Mouse (Mus musculus) urinary bladder, adult 18-20 months (tissue): Measurements from ENCODE around the gene Mob3b.

Experiments used
- DNase-seq, 2 experiments: peaks; one replicate each; pipeline ENCODE4 v3.0.0; 2022; ENCODE audit warnings: low spot score in 2 of 2, mixed read lengths in 2 of 2

The Mob3b gene

GRCm38 (mm10) chr4:35114950-35115349, 42.3 kb downstream of the Mob3b start:
- no peak for DNase-seq

- no peak for DNase-seq
Observed at GRCm38 (mm10) chr4:35113516-35114248, 43.6 kb downstream of the Mob3b start.

DNA sequence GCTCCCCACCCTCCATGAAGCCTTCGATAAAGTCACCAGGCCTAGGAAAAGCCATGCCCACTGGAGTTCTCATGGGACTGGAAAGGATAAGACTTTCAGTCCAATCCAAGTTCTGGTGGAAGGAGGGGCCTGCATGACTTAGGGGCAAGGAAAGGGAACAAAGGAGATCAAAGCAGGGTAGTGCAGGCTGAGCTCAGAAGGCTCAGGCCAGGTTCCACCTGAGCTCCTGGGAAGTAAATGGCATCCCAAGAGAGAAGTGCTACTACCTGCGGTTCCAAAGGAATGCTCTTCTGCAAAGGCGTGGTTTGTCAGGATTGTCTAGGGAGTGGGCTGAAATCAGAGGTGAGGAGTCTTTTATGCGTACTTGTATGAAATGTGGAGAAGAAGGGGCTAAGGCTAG, 44.8 kb downstream of the Mob3b start:
- DNase-seq: no peak

DNA sequence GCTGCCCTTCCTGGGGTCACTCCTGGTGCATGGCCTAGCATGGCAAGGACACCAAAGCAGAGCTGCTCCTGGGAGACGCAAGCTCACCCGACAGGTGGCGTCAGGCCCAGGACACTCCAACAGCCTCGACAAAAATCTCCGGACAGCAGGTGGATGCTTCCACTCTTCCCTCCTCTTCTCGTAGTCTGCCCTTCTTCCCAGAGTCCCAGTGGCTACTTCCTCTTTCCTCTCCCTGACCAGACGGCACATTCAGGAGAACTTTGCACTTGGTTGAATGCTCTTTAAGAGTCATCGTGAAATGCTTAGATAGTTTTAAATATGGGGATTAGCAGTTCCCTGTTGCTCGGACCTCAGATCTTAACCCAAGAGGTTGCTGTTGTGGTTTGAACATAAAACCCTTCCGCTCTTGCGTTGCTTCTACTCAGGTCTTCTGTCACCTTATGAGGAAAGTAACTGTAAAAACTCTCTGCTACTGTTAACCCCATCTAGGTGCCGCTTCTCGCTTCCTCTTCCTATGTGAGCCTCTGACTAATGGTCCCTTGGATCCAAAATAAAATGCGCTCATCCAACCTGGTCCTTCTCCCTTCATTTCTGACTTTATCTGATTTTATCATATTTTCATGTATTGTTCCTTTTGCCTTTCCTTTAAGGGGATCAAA, 52.0 kb downstream of the Mob3b start:
- DNase-seq: no peak

DNA sequence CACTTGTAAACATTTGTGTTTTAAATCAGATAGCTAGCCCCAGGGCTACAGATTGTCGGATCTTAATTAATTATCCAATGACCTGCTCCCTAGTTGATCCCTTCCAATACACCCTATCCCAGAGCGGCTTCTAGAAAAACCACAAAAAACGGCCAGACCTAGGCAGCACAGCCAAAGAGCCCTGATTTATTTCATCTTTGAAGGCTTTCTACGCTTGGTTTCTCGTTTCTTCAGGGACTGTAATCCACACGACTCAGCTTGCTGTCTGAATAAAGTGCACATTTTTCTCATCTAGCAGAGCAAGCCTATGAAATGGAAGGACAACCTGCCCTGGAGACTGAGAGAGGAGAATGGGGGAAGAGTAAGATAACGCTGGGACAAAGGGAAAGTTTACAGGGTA, 56.1 kb downstream of the Mob3b start:
- DNase-seq: no peak

GRCm38 (mm10) chr4:35099865-35100780, 57.2 kb downstream of the Mob3b start:
- peak; percentile 40 to 80 for DNase-seq

- DNase-seq: no peak
Observed at GRCm38 (mm10) chr4:35099210-35099864, 57.9 kb downstream of the Mob3b start.

DNA sequence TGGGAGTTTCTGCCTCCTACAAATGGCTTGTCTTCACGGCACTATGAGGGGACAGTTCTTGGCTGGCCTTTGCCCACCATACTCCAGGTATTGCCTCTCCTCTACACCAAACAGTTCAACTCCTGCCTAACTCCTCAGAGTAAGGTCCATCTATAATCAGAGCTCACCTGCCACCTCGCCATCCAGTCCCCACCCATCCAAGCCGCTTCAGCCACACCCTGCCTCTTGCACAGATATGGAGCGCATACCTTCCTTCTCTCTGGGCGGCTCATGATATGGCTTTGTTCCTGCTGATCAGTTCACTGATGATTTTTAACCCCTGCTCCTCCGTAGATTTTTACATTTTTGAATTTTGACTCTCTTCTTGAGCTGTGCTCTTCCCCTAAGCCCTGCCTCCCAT, 58.7 kb downstream of the Mob3b start:
- no peak for DNase-seq

DNA sequence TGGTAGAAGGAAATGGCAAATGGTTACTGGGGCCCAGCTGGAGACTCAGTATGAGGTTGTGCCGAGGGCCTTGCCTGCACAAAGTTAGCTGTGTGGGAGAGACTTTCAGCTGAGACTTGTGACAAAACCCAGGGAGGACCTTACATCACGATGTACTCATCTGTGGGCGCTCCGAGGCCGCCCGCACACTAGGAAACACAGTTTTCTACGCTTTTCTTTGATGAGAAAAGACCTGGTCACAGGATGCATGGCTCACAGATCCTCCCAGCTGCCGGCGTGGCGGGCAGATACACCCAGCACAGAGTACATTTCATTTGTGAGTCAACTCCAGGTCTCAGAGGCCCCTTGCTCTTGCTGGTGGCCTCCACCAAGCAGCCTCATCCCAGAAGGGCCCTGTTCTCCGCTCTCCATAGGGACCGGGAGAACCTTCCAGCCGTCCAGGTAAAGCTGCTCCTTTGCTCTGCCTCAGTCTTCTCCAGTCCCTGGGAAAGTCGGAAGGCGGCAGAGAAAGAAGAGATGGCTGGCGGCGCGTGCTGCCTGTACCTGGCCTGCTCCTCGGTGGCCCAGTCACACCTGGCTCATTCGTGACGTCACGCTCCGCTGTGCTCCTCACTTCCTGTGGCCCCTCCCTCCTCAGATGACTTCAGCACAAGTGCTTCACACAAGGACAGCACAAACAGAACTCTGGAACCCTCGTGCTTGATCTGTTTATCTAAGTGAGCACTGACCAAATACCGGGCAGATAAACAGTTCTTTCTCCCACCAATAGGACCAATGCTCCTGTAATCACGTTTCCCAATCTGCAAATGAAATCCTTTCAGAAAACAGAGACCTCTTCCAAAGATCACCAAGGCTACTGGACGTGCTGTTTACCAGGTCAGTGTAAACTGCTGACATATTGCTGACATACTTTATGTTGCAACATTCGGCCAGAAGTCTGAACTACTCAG, 60.8 kb downstream of the Mob3b start:
- DNase-seq: no peak

DNA sequence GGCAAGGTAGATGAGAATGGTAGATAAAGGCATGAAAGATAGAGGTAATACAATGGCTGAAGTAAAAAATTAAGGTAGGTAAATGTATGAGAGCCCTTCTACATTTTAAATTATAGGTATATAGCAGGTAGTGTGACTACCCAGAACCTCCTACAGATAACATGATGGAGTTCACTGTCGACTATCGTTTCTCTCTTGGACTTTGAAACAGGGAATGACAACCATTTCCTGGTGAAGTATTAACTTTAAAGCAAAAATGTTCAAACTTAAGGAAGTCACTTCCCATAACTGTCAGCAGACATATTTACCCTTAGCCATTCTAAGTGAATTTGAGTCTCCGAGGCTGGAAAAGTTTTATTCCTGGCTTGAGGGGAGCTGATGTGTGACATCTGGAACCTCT, 64.8 kb downstream of the Mob3b start:
- no peak for DNase-seq

GRCm38 (mm10) chr4:35091157-35091784, 66.0 kb downstream of the Mob3b start:
- DNase-seq: no peak

- DNase-seq: peak; percentile 43 to 68
Observed at GRCm38 (mm10) chr4:35089321-35090316, 67.7 kb downstream of the Mob3b start.

DNA sequence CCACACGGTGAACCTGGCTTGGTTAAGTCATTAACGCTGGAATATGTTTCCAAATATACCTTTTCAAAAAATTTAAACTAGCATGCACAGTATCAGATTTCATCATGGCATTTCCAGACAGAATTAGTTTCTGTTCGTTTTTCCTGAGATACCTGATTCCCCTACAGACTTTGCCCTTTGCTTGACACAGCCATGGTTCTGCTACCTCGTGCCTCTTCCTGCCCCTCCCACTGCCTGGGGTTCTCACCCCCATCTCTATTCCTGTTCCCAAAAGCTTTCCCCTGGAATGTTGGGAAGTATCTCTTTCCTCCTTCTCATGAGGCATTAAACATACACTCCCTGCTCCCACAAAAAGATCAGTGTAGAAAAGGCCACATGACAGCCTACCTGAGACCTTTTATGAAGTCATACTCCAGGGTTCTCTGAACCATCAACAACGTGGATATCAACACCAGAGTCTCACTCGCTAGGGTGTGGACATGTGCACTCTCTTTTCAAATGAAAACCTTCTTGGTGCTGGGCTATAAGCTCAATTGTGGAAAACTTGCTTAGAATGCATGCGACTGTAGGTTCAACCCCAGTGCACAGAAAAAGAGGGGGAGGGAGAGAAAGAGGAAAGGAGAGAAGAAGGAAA, 71.1 kb downstream of the Mob3b start:
- DNase-seq: no peak

DNA sequence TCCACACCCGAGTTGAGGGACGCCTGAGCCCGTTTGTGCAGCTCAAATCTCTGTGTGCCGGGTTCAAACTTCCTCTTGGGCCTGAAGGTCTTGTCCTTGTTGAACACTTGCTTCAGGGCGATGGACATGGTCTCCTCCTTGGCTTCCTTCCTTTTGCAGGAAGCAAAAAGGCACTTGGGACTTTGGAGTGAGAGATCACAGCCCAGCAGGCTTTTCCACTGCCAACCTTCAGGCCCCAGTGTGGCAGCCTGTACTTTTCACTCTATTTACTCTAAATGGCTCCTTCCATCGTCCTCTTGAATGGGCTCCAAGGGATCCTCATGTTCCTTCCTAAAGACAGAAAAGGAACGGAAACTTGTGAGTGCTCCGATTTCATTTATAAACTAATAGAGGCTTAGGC, 73.2 kb downstream of the Mob3b start:
- no peak for DNase-seq

- no peak for DNase-seq
Observed at GRCm38 (mm10) chr4:35082476-35083114, 74.7 kb downstream of the Mob3b start.

GRCm38 (mm10) chr4:35080285-35080684, 77.0 kb downstream of the Mob3b start:
- DNase-seq: no peak

DNA sequence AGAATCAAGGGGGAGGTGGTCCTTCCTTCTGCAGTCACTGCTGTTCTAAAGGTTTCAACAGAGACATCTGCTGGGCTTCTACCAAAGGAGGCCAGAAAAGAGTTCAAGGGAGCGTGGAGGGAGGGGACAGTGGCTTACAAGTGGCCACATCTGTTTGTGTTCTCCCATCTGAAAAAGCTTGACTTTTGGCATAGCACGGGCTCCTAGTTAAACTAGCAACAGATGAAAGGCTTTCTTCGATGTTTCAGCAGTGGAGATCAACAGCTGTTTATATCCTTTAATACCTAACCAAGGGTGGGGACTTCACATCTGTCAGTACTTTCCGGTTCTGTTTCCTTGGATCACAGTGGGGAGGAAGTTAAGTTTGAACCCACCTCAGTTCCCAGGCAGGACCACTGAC, 88.5 kb downstream of the Mob3b start:
- no peak for DNase-seq

GRCm38 (mm10) chr4:35066163-35066562, 91.1 kb downstream of the Mob3b start:
- DNase-seq: no peak
